Mouse (Mus musculus): ENCODE measurements around the gene Fhod1.

GRCm38 (mm10) chr8:105304325-105305210, 43.2 kb downstream of the Fhod1 start:
- TF ChIP-seq POLR2A (IDR thresholded peaks at IDR 0.05; ENCODE audit: extremely low read depth, insufficient read depth, low read length) (no peak), CTCF (IDR thresholded peaks at IDR 0.05; ENCODE audit: low read depth, low read length) (no peak)

Data from liver, adult 2 months (tissue).